Mouse (Mus musculus): ENCODE data around the gene Ddx50.

Ddx50 gene

DNA sequence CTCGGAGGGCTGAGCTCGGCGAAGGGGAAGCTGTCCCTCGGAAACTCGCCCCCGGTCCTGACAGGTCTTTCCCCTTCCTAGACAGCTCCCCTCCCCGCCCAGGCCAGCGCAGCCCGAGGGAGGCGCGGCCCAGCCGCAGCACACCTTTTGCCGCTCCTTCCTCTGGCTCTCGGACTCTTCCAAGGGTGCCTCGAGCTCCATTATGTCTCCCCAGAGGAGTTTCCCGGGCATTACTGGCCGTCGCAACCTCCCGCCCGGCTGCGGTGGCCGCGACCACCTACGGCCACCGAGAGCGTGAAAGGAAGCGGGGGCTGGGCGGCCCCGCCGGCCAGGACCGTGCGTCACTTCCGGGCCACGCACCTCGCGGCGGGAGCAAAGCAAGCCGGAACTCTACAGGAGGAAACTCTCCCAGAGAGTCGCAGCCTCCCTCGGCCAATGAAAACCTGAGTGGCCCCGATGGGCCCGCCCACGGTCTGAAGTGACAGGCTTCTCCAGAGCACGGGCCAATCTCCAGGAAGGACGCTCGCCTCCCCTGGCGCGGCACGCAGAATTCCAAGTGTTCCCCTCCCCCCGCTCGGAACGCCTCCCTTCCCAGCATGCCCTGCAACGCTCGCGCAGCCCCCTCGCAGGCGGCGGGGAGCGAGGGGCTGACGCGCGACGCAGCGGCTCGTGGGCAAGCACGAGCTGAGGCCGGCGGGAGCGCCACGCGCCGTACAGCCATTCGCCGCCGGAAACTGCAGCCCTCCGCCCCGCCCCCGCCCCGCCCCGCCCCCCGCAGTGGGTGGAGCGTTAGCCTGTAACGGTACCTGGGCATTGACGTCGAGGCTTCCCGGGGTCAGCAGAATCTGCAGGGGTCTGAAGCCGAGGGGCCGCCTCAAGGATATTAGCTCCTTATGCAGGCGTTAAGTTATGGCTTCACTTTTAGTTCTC is at the start of gene Ddx50:
TSS of gene Ddx50 (minus strand) at position 338 of the 930 bp plus-strand sequence.
- peak; percentile 100 for DNase-seq

- DNase-seq, result no peak
These were observed 41.8 kb upstream of the Ddx50 start for GRCm38 (mm10) chr10:62692771-62693170.

DNA sequence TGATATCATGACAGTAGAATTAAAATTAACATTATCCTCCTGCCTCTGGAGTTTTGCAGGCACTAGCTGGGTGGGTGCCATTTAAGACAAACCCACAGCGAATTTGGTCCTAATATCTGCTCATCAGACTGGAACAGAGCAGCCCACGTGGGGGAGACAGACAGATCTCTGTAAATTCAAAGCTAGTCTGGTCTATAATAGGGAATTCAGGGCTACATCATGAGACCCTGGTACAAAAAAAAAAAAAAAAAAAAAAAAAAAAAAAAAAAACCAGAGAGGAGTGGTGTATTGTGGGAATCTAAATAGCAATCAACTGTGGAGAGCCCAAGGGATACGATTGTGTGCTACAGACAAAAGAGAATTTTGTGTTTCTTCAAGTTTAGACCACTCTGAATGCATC is 41.2 kb upstream of the Ddx50 start:
- DNase-seq, result no peak

GRCm38 (mm10) chr10:62687032-62687674 is 36.1 kb upstream of the Ddx50 start:
- no peak for DNase-seq

DNA sequence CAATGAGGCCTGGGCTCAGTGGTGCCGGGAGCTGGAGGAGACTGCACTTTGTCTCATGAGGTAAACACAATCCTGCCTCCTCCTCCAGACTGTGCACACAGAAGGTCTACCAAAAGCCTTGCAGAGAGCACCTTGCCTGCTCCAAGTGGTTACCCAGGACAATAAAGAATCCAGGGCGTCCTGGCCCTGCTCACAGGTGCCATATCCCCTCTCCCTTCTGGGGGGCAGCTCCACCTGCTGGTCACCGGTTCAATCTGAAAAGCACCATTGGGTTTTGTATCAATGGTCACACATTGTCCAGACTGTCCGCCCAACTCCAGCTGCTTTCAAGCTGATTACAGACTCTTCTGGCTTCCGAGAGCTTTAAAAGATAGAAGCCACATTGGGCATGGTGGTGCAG is 32.0 kb upstream of the Ddx50 start:
- DNase-seq, result peak; percentile 60

GRCm38 (mm10) chr10:62679833-62680232 is 28.8 kb upstream of the Ddx50 start:
- no peak for DNase-seq

DNA sequence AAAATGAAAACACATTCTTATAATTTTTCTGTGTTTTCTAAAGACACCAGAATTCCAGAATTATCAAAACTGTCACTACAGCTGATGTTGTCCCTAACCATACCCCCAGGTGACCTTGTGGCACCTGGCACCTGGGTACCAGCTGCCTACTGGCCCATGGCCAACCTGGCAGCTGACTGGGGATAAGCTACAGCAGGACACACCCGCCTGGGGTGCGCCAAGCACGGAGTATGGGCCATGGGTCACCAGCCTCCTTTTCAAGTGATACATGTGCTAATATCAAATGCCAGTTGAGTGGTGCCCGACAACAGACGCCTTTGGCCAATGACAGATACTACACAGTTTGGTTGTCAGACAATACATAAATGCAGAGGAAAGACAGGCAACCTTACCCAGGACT is 26.3 kb upstream of the Ddx50 start:
- DNase-seq, result no peak

DNA sequence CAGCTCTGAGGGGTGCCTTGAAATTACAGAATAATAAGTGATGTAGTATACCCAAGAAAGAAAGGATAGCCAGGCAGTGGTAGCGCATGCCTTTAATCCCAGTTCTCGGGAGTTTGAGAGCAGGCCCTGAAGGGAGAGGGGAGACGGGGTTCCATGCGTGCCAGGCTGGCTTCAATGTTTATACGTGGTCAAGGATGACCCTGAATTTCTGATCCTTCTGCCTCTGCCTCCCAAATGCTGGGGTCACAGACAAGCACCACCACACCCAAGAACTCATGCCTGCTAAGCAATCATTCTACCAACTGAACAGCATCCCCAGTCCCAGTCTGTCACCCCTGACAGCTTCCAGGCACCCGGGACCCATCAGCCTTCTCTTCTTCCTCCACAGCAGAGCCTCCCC is 25.2 kb upstream of the Ddx50 start:
- no peak for DNase-seq

GRCm38 (mm10) chr10:62672359-62672758 is 21.3 kb upstream of the Ddx50 start:
- no peak for DNase-seq

DNA sequence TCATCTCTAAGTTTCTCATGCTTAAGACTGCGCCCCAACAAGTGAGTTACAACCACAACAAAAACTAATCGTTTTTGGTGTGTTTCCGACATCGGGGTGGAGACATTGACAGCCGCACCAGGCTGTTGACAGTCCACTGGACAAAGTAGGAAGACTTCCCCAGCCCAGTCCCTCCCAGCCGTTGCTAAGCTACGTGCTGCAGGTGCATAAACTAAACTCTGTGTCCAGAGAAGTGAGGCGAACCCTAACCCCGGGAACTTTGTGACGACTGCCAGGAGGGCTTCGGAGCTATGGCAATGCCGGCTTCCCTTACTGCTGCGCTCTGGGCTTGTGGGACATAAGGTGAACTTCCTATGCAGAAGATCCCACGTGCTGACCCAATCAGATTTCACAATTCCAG is 18.2 kb upstream of the Ddx50 start:
- DNase-seq, result no peak

- no peak for DNase-seq
These were observed 17.4 kb upstream of the Ddx50 start for GRCm38 (mm10) chr10:62668463-62668862.

GRCm38 (mm10) chr10:62668043-62668442 is 17.0 kb upstream of the Ddx50 start:
- DNase-seq, result no peak

GRCm38 (mm10) chr10:62664963-62665590 is 14.1 kb upstream of the Ddx50 start:
- peak; percentile 79 for DNase-seq

GRCm38 (mm10) chr10:62664171-62664570 is 13.2 kb upstream of the Ddx50 start:
- DNase-seq, result no peak

DNA sequence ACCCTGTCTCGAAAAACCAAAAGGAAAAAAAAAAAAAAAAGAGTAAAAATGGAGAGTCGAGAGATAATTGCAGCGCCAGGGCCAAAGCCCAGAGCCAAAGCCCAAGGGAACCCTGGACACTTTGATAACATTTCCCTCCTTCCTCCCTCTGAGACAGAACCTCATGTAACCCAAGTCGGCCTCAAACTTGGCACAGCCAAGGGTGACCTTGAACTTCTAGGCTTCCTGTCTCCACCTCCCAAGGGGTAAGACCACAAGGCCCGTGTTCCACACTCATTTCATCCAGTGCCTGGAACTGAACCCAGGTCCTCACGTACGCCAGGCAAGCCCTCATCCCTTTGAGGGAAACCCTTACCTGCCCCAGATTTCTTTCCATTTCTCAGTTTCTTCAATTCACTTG is 5.7 kb upstream of the Ddx50 start:
- no peak for DNase-seq

GRCm38 (mm10) chr10:62651961-62652360 is 943 bp upstream of the Ddx50 start:
- DNase-seq, result no peak

DNA sequence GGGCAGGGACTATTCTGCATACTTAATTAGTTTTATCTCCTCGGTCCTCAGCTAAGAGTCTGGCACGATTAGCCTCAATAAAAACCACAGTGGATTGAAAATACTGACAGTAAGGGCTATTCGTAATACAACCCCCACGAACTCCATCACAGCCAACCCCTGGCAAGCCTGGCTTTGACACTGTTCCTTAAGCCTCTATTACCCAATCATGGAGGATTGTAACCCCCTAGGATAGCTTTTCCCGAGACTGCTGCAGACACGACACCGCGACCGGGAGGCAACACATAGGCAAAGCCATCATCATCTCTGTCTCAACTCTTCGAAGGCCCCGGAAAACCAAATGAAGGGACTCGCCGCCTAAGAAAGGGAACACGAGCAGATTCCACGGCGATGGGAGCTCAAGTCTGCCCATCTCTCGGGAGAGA is 648 bp downstream of the Ddx50 start:
- peak; percentile 40 for DNase-seq

DNA sequence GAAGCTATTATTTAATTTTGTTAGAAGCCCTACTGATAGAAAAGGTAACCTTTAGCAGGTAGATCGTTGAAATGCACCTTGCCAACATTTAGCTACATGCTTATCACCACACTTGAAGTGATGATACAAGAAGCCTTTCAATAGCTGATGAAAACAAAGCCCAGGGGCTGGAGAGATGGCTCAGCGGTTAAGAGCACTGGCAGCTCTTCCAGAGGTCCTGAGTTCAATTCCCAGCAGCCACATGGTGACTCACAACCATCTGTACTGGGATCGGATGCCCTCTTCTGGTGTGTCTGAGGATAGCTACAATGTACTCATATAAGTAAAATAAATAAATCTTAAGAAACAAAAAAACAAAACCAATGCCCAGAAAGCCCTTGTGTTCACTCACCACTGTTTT is 46.9 kb downstream of the Ddx50 start:
- no peak for DNase-seq

GRCm38 (mm10) chr10:62603233-62604030 is 47.6 kb downstream of the Ddx50 start:
- no peak for DNase-seq

- DNase-seq, result peak; percentile 93
These were observed 48.6 kb downstream of the Ddx50 start, which contains the start of gene Ddx21 for GRCm38 (mm10) chr10:62602177-62603040. Ddx21 (minus strand) TSS chr10:62602281.

DNA sequence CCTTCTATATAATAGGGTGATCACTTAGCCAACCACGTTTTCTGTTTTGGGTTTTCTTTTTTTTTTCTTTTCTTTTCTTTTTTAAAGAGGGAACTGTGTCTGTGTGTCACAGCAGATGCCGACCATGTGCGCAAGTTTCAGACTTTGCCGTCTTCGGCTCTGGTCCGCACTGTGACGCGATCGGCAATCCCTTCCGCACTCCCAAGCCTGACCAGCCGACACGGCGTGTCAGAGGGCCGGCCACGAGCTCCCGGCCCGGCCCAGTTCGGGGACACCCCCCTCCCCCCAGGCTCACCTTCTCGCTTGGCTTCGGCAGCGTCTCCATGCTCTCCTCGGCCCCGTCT is 49.2 kb downstream of the Ddx50 start:
- no peak for DNase-seq
